Mouse (Mus musculus) urinary bladder, adult 2 months (tissue): ENCODE data around the gene A730061H03Rik. TPM values are rescaled to one million over a fixed set of nuclear protein-coding genes. Genes with fewer than 3 reads are reported as not detected.

Experiments
- polyA plus RNA-seq: library from polyadenylated mRNA; depleted of rRNA; stranded (reverse); fragments of >200 nt; gene quantifications from 2 replicates; pipeline ENCODE4 v1.2.3, GENCODE M21; 2012; rRNA removed

A730061H03Rik gene
- polyA plus RNA-seq, 1 experiment = 0.55 TPM

Other genes with a start within 250 kb of the A730061H03Rik start
- 38.9 and 44.7 TPM in 2 replicates for gene Dhrs4, start 81.6 kb downstream of the A730061H03Rik start, polyA plus RNA-seq
- gene Carmil3, start 69.8 kb downstream of the A730061H03Rik start, polyA plus RNA-seq = 2.5 and 2.6 TPM in 2 replicates
- gene Cpne6, start 50.0 kb downstream of the A730061H03Rik start, polyA plus RNA-seq = 2.5 and 3.0 TPM in 2 replicates
- not detected in 2 replicates for gene Nrl, start 35.4 kb downstream of the A730061H03Rik start, polyA plus RNA-seq
- gene Pck2, start 20.1 kb downstream of the A730061H03Rik start, polyA plus RNA-seq = 44.7 and 52.2 TPM in 2 replicates
- 87.0 and 88.2 TPM in 2 replicates for gene Dcaf11, start 400 bp downstream of the A730061H03Rik start, polyA plus RNA-seq
- gene Fitm1, start 15.2 kb upstream of the A730061H03Rik start, polyA plus RNA-seq = 0.25 TPM in 1 of 2 replicates, not detected in the other
- gene Psme1, start 17.7 kb upstream of the A730061H03Rik start, polyA plus RNA-seq = 136 and 167 TPM in 2 replicates
- 19.3 and 21.2 TPM in 2 replicates for gene Emc9, start 24.9 kb upstream of the A730061H03Rik start, polyA plus RNA-seq
- gene Psme2, start 30.7 kb upstream of the A730061H03Rik start, polyA plus RNA-seq = 134 and 144 TPM in 2 replicates
- gene Rnf31, start 31.3 kb upstream of the A730061H03Rik start, polyA plus RNA-seq = 15.7 and 20.4 TPM in 2 replicates
- 29.5 and 35.1 TPM in 2 replicates for gene Irf9, start 43.2 kb upstream of the A730061H03Rik start, polyA plus RNA-seq
- gene Rec8, start 57.6 kb upstream of the A730061H03Rik start, polyA plus RNA-seq = 2.8 and 3.3 TPM in 2 replicates
- gene Ipo4, start 75.6 kb upstream of the A730061H03Rik start, polyA plus RNA-seq = 79.9 and 83.8 TPM in 2 replicates
- gene Gm49378, start 77.5 kb upstream of the A730061H03Rik start, polyA plus RNA-seq = 0.89 and 1.7 TPM in 2 replicates
- 46.6 and 47.0 TPM in 2 replicates for gene Tm9sf1, start 83.4 kb upstream of the A730061H03Rik start, polyA plus RNA-seq
- 1.1 and 1.4 TPM in 2 replicates for gene Tssk4, start 89.8 kb upstream of the A730061H03Rik start, polyA plus RNA-seq
- gene Mdp1, start 100.1 kb upstream of the A730061H03Rik start, polyA plus RNA-seq = 37.0 and 42.4 TPM in 2 replicates
- 28.1 and 32.9 TPM in 2 replicates for gene Gmpr2, start 111.5 kb upstream of the A730061H03Rik start, polyA plus RNA-seq
- gene Nedd8, start 111.7 kb upstream of the A730061H03Rik start, polyA plus RNA-seq = 250 and 278 TPM in 2 replicates
- gene Tinf2, start 121.4 kb upstream of the A730061H03Rik start, polyA plus RNA-seq = 19.2 and 22.9 TPM in 2 replicates
- gene Tgm1, start 153.5 kb upstream of the A730061H03Rik start, polyA plus RNA-seq = 1.1 and 1.4 TPM in 2 replicates
- gene Rabggta, start 161.9 kb upstream of the A730061H03Rik start, polyA plus RNA-seq = 25.9 and 34.6 TPM in 2 replicates
- 75.5 and 83.1 TPM in 2 replicates for gene Dhrs1, start 185.3 kb upstream of the A730061H03Rik start, polyA plus RNA-seq
- 13.8 TPM in 2 replicates for gene Nop9, start 185.3 kb upstream of the A730061H03Rik start, polyA plus RNA-seq
- gene Cideb, start 198.1 kb upstream of the A730061H03Rik start, polyA plus RNA-seq = 0.18 and 0.25 TPM in 2 replicates
- gene Ltb4r2, start 201.0 kb upstream of the A730061H03Rik start, polyA plus RNA-seq = 0.06 TPM in 2 replicates
- gene Ltb4r1, start 205.6 kb upstream of the A730061H03Rik start, polyA plus RNA-seq = 1.6 and 1.7 TPM in 2 replicates
- gene Adcy4, start 223.7 kb upstream of the A730061H03Rik start, polyA plus RNA-seq = 7.2 and 9.4 TPM in 2 replicates
- gene Ripk3, start 228.5 kb upstream of the A730061H03Rik start, polyA plus RNA-seq = 7.0 and 8.9 TPM in 2 replicates